Mouse (Mus musculus) neural tube, embryonic 11.5 days (tissue): Measurements from ENCODE around the gene Spag17. TPM values are rescaled to one million over a fixed set of nuclear protein-coding genes. Genes with fewer than 3 reads are reported as not detected.

ENCODE experiments used
- ATAC-seq: fragments of 200-750 bp; cut with Nextera tagmentation; 2 replicates; pipeline ENCODE4 v1.8.0; 2017; ENCODE audit warnings: moderate number of reproducible peaks, mild to moderate bottlenecking, moderate TSS enrichment, moderate library complexity; ENCODE audit not compliant: insufficient read depth, low FRiP score, low TSS enrichment
- DNase-seq: peaks from one replicate; pipeline ENCODE4 v3.0.0-alpha.2; 2015; ENCODE audit warnings: low spot score
- H3K27ac ChIP-seq: fragments of 300-500 bp; sonication (generic); 2 replicates; pipeline ENCODE4 v1.5.1; 2014; ENCODE audit warnings: low read depth, mild to moderate bottlenecking, low read length
- H3K27me3 ChIP-seq: fragments of 300-500 bp; sonication (generic); 2 replicates; pipeline ENCODE4 v1.6.1; 2014; ENCODE audit warnings: mild to moderate bottlenecking, low read length, mixed read lengths; ENCODE audit not compliant: control insufficient read depth, insufficient read depth
- H3K36me3 ChIP-seq: fragments of 300-500 bp; sonication (generic); 2 replicates; pipeline ENCODE4 v1.6.1; 2014; ENCODE audit warnings: mild to moderate bottlenecking, low read length, moderate library complexity, mixed read lengths; ENCODE audit not compliant: control insufficient read depth, insufficient read depth
- H3K4me1 ChIP-seq: fragments of 300-500 bp; sonication (generic); 2 replicates; pipeline ENCODE4 v1.6.1; 2014; ENCODE audit warnings: low read length, mixed read lengths; ENCODE audit not compliant: control insufficient read depth, insufficient read depth
- H3K4me2 ChIP-seq: fragments of 300-500 bp; sonication (generic); 2 replicates; pipeline ENCODE4 v1.6.1; 2014; ENCODE audit warnings: low read depth, mild to moderate bottlenecking, moderate library complexity
- H3K4me3 ChIP-seq: fragments of 300-500 bp; sonication (generic); 2 replicates; pipeline ENCODE4 v1.5.1; 2014; ENCODE audit warnings: low read depth, low read length
- H3K9ac ChIP-seq: fragments of 300-500 bp; sonication (generic); 2 replicates; pipeline ENCODE4 v1.6.1; 2014; ENCODE audit warnings: mild to moderate bottlenecking, low read length
- H3K9me3 ChIP-seq: fragments of 300-500 bp; sonication (generic); 2 replicates; pipeline ENCODE4 v1.6.1; 2016; ENCODE audit warnings: low read length; ENCODE audit not compliant: control insufficient read depth
- WGBS: fragments of 180-500 bp; shearing (Covaris S2); extraction: QIAGEN DNeasy Blood & Tissue Kit; methylation state at CpG from one replicate; pipeline ENCODE4 v1.1.7; 2014; 5-methylcytosine and 5-hydroxymethylcytosine counted together
- polyA plus RNA-seq: library from polyadenylated mRNA; unstranded; fragments of >200 nt; fragmentation: Nextera tagmentation; extraction: Ambion mirVana; gene quantifications from 2 replicates; pipeline ENCODE4 v1.2.1, GENCODE M21; 2014

Spag17 gene
- polyA plus RNA-seq, 1 experiment from 2014 or later, result 0.17 TPM

DNA sequence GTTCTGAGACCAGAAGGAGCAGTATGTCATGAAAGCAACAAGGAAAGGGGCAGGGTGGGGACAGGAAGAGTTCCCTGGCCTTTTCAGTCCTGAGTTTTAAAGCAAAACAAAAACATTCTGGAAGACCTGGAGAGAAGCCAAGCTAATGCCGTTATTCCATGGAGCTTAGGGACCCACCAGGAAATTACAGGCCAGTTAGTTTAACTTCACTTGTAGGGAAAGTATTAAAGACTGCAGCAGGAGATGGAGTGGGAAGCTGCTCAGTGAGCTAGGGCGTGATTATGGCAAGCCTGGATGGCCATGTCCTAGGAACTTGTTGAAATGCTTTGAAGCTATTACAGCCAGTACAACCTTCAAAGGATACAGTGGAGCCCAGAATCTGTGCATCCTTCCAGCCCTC is 60.0 kb downstream of the Spag17 start:
- Histone ChIP-seq H3K4me2 (no peak overlapping the region), H3K4me3 (no peak overlapping the region), H3K9ac (no peak overlapping the region), H3K27me3 (no peaks in the 10 kb centered on the region), H3K9me3 (no peaks in the 10 kb centered on the region), H3K4me1 (no peaks in the 10 kb centered on the region), H3K27ac (no peak overlapping the region), H3K36me3 (no peaks in the 10 kb centered on the region)
- no peak for ATAC-seq
- 80% methylated on average over 2 of the region's 2 CpGs for WGBS
- no peak for DNase-seq

DNA sequence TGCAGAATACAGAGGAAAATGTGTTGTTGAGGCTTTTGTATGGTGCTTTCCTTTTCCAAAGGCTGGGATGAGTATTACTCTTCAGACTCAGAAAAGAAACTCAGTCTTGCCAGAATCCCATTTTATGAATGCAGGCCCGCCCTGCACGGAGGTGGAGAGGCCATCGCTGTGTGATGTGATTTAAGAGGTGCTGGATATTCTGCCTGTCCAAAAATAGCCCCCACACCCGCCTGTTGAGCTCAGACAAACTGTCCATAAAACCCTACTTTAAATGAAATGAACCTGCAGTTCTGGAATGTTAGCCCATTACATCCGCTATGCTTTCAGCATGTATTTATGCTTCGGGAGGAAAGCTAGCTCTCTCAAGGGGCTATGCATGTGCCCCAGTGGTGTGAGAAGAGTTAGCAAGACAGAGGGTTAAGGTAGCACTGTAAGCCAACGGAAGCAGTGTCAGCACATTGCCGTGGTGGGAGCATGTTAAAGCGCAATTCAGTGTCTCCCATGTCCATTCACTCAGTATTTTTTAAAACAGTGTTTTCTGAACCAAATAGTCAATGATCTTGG is 68.9 kb downstream of the Spag17 start:
- H3K4me1 ChIP-seq, result no peaks in the 10 kb centered on the region
- H3K4me2 ChIP-seq, result no peak overlapping the region
- H3K27ac ChIP-seq, result no peak overlapping the region
- H3K9me3 ChIP-seq, result no peaks in the 10 kb centered on the region
- 85% methylated on average over 9 of the region's 9 CpGs for whole genome bisulfite sequencing
- H3K4me3 ChIP-seq, result no peak overlapping the region
- H3K27me3 ChIP-seq, result no peaks in the 10 kb centered on the region
- ATAC-seq (no peak), DNase-seq (no peak)
- no peaks in the 10 kb centered on the region for H3K36me3 ChIP-seq
- no peak overlapping the region for H3K9ac ChIP-seq

DNA sequence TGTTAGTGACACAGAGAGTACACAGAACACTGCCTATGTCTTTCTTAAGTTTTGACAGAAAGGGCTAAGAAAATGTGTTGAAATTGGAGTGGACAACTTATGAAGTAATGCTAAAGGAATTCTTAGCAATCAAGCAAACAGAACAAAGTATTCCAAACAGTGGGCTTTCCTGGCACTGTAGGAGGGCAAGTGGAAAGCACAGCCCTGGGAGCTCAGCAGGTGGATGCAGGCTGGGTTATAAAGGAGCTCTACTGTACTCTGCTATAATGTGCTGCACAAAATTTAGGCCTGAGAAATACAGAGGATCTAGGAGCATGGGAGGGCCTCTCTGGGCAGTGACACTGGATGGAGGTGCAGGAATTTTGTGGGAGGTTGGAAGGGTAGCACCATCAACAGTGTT is 71.3 kb downstream of the Spag17 start:
- no peaks in the 10 kb centered on the region for H3K36me3 ChIP-seq
- ATAC-seq (no peak), DNase-seq (no peak)
- no peak overlapping the region for H3K4me2 ChIP-seq
- no peaks in the 10 kb centered on the region for H3K4me1 ChIP-seq
- no peak overlapping the region for H3K27ac ChIP-seq
- H3K4me3 ChIP-seq, result no peak overlapping the region
- no peaks in the 10 kb centered on the region for H3K9me3 ChIP-seq
- no peak overlapping the region for H3K9ac ChIP-seq
- no peaks in the 10 kb centered on the region for H3K27me3 ChIP-seq

DNA sequence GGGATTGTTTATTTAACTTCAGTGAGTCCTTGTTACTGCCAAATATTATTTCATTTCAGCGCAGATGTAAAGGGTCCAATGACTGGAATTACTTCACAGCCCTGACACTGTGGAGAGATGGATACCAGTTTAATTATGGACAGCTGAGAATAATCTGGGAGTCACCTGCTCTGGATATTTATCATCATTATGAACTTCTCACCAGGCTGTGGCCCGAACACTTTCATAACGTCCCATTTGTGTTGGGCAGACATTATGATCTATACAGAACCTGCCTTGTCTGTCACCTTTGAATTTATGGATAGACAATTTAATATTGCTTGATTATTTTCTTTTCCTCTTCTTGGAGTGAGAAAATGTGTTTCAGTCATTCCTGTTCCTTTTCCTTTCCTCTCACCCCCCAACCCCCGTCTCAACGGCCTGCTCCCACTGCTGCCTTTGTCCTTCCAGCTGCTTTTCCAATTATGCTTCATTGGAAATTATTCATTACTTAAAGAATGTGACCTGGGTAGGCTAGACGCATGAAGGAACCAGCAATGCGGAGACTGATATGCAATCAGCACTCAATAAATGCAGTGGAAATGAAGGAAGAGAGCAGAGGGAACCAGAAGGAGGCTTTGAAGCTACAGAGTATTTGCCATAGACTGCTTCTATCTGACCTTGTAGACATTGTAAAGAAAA is 74.7 kb downstream of the Spag17 start:
- Histone ChIP-seq H3K27ac (no peak overlapping the region), H3K9ac (no peak overlapping the region), H3K4me3 (no peak overlapping the region), H3K9me3 (no peaks in the 10 kb centered on the region), H3K27me3 (no peaks in the 10 kb centered on the region), H3K36me3 (no peaks in the 10 kb centered on the region), H3K4me2 (no peak overlapping the region), H3K4me1 (no peaks in the 10 kb centered on the region)
- no peak for ATAC-seq
- WGBS, result 63% methylated on average over 7 of the region's 7 CpGs
- no peak for DNase-seq

DNA sequence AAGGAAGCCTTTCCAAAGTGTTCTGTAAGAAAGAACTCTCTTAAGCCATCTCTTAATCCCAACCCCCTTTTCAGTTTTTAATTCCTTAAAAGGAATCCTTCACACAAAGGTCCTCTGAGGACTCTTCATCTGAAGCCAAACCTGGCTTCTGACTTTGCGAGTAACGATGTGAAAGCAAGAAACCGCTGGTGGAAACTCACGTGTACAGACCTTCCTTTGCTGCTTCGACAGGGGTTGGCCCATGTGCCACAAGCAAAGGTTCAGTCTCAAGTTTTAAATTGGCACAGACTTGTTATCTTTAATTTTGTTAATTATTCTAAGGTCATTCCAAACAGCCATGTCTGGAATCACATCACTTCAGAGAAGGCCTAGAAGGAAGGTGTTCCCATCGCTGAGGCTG is 79.1 kb downstream of the Spag17 start:
- ATAC-seq (no peak), DNase-seq (no peak)
- no peaks in the 10 kb centered on the region for H3K36me3 ChIP-seq
- no peaks in the 10 kb centered on the region for H3K9me3 ChIP-seq
- no peaks in the 10 kb centered on the region for H3K4me1 ChIP-seq
- H3K4me3 ChIP-seq, result no peak overlapping the region
- H3K9ac ChIP-seq, result no peak overlapping the region
- no peak overlapping the region for H3K4me2 ChIP-seq
- H3K27me3 ChIP-seq, result no peaks in the 10 kb centered on the region
- H3K27ac ChIP-seq, result no peak overlapping the region
- WGBS, result 90% methylated on average over 6 of the region's 6 CpGs

DNA sequence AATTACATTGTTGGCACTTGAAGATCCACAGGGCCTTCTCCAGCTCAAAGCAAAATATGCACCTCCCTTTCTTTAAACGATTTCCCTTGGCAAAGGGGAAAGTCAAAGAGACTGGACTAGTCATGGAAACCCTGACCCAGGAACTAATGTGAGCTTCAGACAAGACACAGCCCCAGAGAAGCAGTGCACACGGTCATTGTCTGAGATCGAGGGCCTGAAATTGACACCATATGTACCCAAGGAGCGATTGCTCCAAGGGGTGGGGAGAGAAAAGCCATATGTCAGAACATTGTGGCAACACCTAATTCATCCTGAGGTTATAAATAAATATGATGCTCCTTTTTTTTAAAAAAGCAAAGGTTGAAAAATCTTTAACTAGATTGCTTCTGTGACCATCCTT is 80.7 kb downstream of the Spag17 start:
- DNase-seq, result no peak
- Histone ChIP-seq H3K4me3 (no peak overlapping the region), H3K9ac (no peak overlapping the region), H3K27me3 (no peaks in the 10 kb centered on the region), H3K27ac (no peak overlapping the region), H3K4me2 (no peak overlapping the region), H3K4me1 (no peaks in the 10 kb centered on the region), H3K9me3 (no peaks in the 10 kb centered on the region), H3K36me3 (no peaks in the 10 kb centered on the region)
- ATAC-seq, result no peak
- WGBS, result 47% methylated on average over 4 of the region's 4 CpGs

DNA sequence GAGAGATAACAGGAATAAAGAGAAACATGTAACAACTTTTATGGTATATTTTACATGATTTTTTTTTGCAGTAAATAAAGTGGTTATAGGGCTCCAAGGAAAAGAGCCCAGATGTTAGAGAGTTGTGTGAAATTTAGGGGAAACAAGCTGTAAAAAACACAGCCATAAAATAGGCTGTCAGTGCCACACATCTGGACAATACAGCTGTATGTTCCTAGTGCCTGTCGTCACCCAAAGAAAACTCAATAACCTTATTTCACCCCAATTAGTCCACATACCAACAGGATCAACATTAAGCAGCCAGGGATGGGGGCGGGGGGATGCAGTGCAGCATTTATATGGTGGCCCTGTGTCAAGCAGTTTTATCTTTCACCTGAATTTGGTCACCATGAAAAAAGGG is 81.1 kb downstream of the Spag17 start:
- no peak overlapping the region for H3K9ac ChIP-seq
- H3K36me3 ChIP-seq, result no peaks in the 10 kb centered on the region
- no peaks in the 10 kb centered on the region for H3K27me3 ChIP-seq
- no peak for ATAC-seq
- no peaks in the 10 kb centered on the region for H3K9me3 ChIP-seq
- no peak for DNase-seq
- H3K27ac ChIP-seq, result no peak overlapping the region
- no peak overlapping the region for H3K4me2 ChIP-seq
- H3K4me1 ChIP-seq, result no peaks in the 10 kb centered on the region
- H3K4me3 ChIP-seq, result no peak overlapping the region
- 39% methylated on average over 2 of the region's 2 CpGs for WGBS

DNA sequence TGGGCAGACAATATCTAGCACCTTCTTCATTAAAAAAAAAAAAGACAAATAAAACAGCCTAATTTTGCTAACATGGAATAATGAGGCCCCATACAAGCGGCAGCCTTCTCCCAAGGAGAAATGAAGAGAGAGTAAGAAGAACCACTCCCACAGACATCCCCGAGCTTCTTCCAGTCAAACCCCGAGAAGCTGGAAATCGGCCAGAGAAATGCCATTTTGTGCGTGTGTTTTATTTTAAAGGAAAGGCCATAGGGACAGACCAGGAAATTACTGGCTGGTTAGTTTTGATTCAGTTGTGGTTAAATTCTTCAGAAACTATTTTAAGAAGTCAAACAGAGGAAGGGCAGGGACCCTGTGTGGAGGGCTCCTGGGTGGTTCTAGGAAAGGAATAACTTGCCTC is 85.6 kb downstream of the Spag17 start:
- 77% methylated on average over 5 of the region's 5 CpGs for WGBS
- Histone ChIP-seq H3K27ac (no peak overlapping the region), H3K36me3 (no peaks in the 10 kb centered on the region), H3K9ac (no peak overlapping the region), H3K9me3 (no peaks in the 10 kb centered on the region), H3K4me1 (no peaks in the 10 kb centered on the region), H3K4me2 (no peak overlapping the region), H3K4me3 (no peak overlapping the region), H3K27me3 (no peaks in the 10 kb centered on the region)
- ATAC-seq, result no peak
- DNase-seq, result no peak

DNA sequence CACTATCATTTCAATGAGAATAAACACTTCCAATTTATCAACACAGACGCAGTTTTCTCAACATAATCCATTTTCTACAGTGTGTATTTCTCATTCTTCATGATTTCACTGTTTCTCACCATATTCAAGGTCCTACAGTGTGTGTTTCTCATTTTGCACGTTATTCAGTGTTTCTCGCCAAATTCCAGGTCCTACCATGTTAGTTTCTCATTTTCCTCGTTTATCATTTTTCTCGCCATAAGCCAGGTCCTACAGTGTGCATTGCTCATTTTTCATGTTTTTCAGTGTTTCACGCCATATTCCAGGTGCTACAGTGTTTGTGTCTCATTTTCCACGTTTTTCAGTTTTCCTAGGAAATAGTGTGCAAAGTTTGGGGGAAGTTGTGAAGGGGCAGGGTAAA is 95.8 kb downstream of the Spag17 start:
- ATAC-seq (no peak), DNase-seq (no peak)
- Histone ChIP-seq H3K9ac (no peak overlapping the region), H3K9me3 (no peaks in the 10 kb centered on the region), H3K4me2 (no peak overlapping the region), H3K27me3 (no peaks in the 10 kb centered on the region), H3K27ac (no peak overlapping the region), H3K36me3 (no peaks in the 10 kb centered on the region), H3K4me1 (no peaks in the 10 kb centered on the region), H3K4me3 (no peak overlapping the region)
- WGBS, result 68% methylated on average over 7 of the region's 7 CpGs
